Mouse (Mus musculus) cerebellum, adult 2 months (tissue): ENCODE measurements around the gene Acad8. TPM values are rescaled to one million over a fixed set of nuclear protein-coding genes. Genes with fewer than 3 reads are reported as not detected.

Experiments used
- DNase-seq, 2 experiments: peaks; one replicate each; pipeline ENCODE4 v3.0.0; 2021
- H3K27ac ChIP-seq: fragments of 200-500 bp; 2 replicates; pipeline ENCODE4 v1.5.1; 2012; ENCODE audit warnings: low read length, control low read depth, inconsistent platforms; ENCODE audit not compliant: insufficient read depth
- H3K27me3 ChIP-seq: fragments of 200-500 bp; 2 replicates; pipeline ENCODE4 v1.6.1; 2012; ENCODE audit warnings: inconsistent platforms, mild to moderate bottlenecking, low read length, moderate library complexity; ENCODE audit not compliant: control insufficient read depth, insufficient read depth
- H3K4me1 ChIP-seq: fragments of 200-500 bp; 2 replicates; pipeline ENCODE4 v1.6.1; 2011; ENCODE audit warnings: low read length; ENCODE audit not compliant: control insufficient read depth, insufficient read depth
- H3K4me3 ChIP-seq: fragments of 200-500 bp; replicated peaks from 2 replicates; pipeline ENCODE3; 2011; ENCODE audit warnings: mild to moderate bottlenecking, low read depth, low read length, control low read depth; ENCODE audit not compliant: insufficient read depth
- CTCF ChIP-seq: fragments of 200-500 bp; IDR thresholded peaks from 2 replicates; pipeline ENCODE4 v1.5.1; 2011; ENCODE audit warnings: low read depth, mild to moderate bottlenecking, control low read depth, low read length, moderate library complexity, borderline replicate concordance; ENCODE audit not compliant: insufficient read depth
- POLR2A ChIP-seq: fragments of 200-500 bp; IDR thresholded peaks from 2 replicates; pipeline ENCODE4 v1.6.1; 2011; ENCODE audit warnings: low read length, control low read depth, borderline replicate concordance; ENCODE audit not compliant: insufficient read depth
- WGBS: fragments of 180-500 bp; shearing (Covaris S2); methylation state at CpG from one replicate; pipeline ENCODE4 v1.1.7; 2018; 5-methylcytosine and 5-hydroxymethylcytosine counted together
- polyA plus RNA-seq: library from polyadenylated mRNA; depleted of rRNA; stranded (reverse); fragments of >200 nt; gene quantifications from 2 replicates; pipeline ENCODE4 v1.2.3, GENCODE M21; 2012; rRNA removed

The Acad8 gene
- polyA plus RNA-seq: 45.0 and 49.9 TPM in 2 replicates

GRCm38 (mm10) chr9:26999461-27000395 lies at the start of gene Acad8, which contains the start of gene Thyn1:
Gene Acad8, minus strand, starts transcription at chr9:26999566.
Gene Thyn1, plus strand, starts transcription at chr9:26999710.
- Histone ChIP-seq H3K27me3 (no peaks in the 10 kb centered on the region), H3K4me3 (peak within 1 kb of the TSS; percentile 84), H3K4me1 (peaks cover 3% of the 10 kb centered on the region; the same call in 1 of the 2 replicates), H3K27ac (peak within 1 kb of the TSS; percentile 57)
- TF ChIP-seq POLR2A: peak; percentile 72; the same call in 1 of the 2 replicates
- TF ChIP-seq CTCF: no peak
- peak; percentile 94 to 96 for DNase-seq
- under 1% methylated on average over 35 of the region's 35 CpGs for WGBS

- Histone ChIP-seq H3K4me3 (no peak overlapping the region), H3K4me1 (no peaks in the 10 kb centered on the region), H3K27me3 (no peaks in the 10 kb centered on the region), H3K27ac (no peak overlapping the region)
- WGBS: 93% methylated on average over 5 of the region's 5 CpGs
- no peak for DNase-seq
- TF ChIP-seq POLR2A: no peak
- TF ChIP-seq CTCF: no peak
Measured at GRCm38 (mm10) chr9:27043892-27044291, 44.5 kb upstream of the Acad8 start.

- DNase-seq: no peak
- H3K4me3 ChIP-seq: peak overlapping the region; percentile 83
- H3K27me3 ChIP-seq: no peaks in the 10 kb centered on the region
- 0 out of 2 replicates have a peak, but pooled peaks have one; percentile 51 for TF ChIP-seq POLR2A
- TF ChIP-seq CTCF: no peak
- H3K27ac ChIP-seq: no peak overlapping the region
- peaks cover 5% of the 10 kb centered on the region; the same call in 1 of the 2 replicates for H3K4me1 ChIP-seq
- WGBS: under 1% methylated on average over 17 of the region's 17 CpGs
Measured at GRCm38 (mm10) chr9:27030763-27031100, 31.4 kb upstream of the Acad8 start.

- TF ChIP-seq CTCF (no peak; the same call in 1 of the 2 replicates), POLR2A (peak; percentile 87)
- peak; percentile 96 to 97 for DNase-seq
- Histone ChIP-seq H3K27ac (peak within 1 kb of the TSS; percentile 87), H3K4me3 (peak within 1 kb of the TSS; percentile 83), H3K27me3 (no peaks in the 10 kb centered on the region), H3K4me1 (peaks cover 5% of the 10 kb centered on the region; the same call in 1 of the 2 replicates)
- WGBS: under 1% methylated on average over 73 of the region's 80 CpGs
Measured at GRCm38 (mm10) chr9:27029828-27030762, 30.7 kb upstream of the Acad8 start, which contains the start of the genes Vps26b and Ncapd3. Gene Vps26b, minus strand, starts transcription at chr9:27030065. Gene Ncapd3, plus strand, starts transcription at chr9:27030175.

GRCm38 (mm10) chr9:27029022-27029827 lies 29.9 kb upstream of the Acad8 start:
- Histone ChIP-seq H3K4me3 (peak overlapping the region; percentile 83), H3K27ac (peak overlapping the region; percentile 87), H3K27me3 (no peaks in the 10 kb centered on the region), H3K4me1 (peaks cover 10% of the 10 kb centered on the region; the same call in 1 of the 2 replicates)
- WGBS: under 1% methylated on average over 52 of the region's 52 CpGs
- peak; percentile 71 to 78 for DNase-seq
- TF ChIP-seq CTCF: peak; percentile 36; the same call in 1 of the 2 replicates
- no peak for TF ChIP-seq POLR2A

- no peak for TF ChIP-seq POLR2A
- TF ChIP-seq CTCF: no peak
- Histone ChIP-seq H3K4me3 (no peak overlapping the region), H3K27me3 (no peaks in the 10 kb centered on the region), H3K27ac (no peak overlapping the region), H3K4me1 (peaks cover 19% of the 10 kb centered on the region; the same call in 1 of the 2 replicates)
- WGBS: 41% methylated on average over 1 of the region's 1 CpGs
- DNase-seq: no peak
Measured at GRCm38 (mm10) chr9:27026708-27027107, 27.3 kb upstream of the Acad8 start.
